Comparison of ENCODE assay signal across 7 mouse cellular contexts in the genomic region with DNA sequence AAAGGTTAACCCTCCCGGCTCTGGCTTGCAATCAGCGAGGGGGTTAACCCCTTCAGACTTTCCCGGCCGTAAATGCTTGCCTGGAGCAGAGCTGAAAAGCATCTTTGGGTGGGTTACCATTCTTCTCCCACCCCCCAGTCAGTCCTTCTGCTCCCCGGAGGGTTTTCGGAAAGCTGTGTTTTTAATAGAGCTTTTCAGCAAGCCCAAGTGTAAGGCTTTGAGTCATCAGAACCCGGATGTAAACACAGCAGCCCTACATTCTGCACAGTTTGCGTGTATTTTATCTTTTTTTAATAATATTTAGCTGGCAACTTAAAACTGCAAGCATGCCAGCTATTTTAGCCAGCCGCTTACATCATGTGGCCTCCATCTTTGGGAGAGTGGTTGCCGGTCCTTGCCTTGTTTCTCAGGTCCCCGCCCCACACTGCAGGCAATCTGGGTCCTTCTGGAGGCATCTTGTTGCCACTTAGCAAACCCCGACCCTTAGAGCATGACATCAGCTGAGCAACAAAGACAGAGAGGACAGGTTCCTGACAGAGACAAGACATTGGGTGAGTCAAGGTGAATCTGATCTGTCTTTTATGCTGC. TPM values are rescaled to one million over a fixed set of nuclear protein-coding genes. Genes with fewer than 3 reads are reported as not detected.
DNase-seq lines count a peak whose midpoint lies in the region; ATAC-seq and TF ChIP-seq lines count a peak whose summit lies in the region.

No protein-coding gene starts in this region.

- whole genome bisulfite sequencing in liver, adult 2 months = 3% methylated on average over 12 of the region's 12 CpGs
- 0% methylated on average over 12 of the region's 12 CpGs for WGBS in embryonic facial prominence, embryonic 14.5 days
- under 1% methylated on average over 12 of the region's 12 CpGs for WGBS in intestine, embryonic 15.5 days

- H3K9ac ChIP-seq in liver, adult 2 months (ENCODE audit: low read depth, low read length) = peak overlapping the region; percentile 51
- H3K9ac ChIP-seq in embryonic facial prominence, embryonic 14.5 days (ENCODE audit: low read depth, low read length) = peak overlapping the region; percentile 52
- peak overlapping the region; percentile 30; the same call in 1 of the 2 replicates for H3K9ac ChIP-seq in intestine, embryonic 15.5 days

- peak overlapping the region; percentile 21; the same call in 1 of the 2 replicates for H3K4me3 ChIP-seq in liver, adult 2 months (ENCODE audit: insufficient read depth, low read depth, low read length)
- H3K4me3 ChIP-seq in embryonic facial prominence, embryonic 14.5 days (ENCODE audit: low read depth, low read length) = peak overlapping the region; percentile 27
- H3K4me3 ChIP-seq in intestine, embryonic 15.5 days (replicated peaks) = peak overlapping the region; percentile 37

- no peak for TF ChIP-seq POLR2A in liver, adult 2 months (IDR thresholded peaks at IDR 0.05; ENCODE audit: extremely low read depth, insufficient read depth, low read length)

- no peaks in the 10 kb centered on the region for H3K27me3 ChIP-seq in liver, adult 2 months (ENCODE audit: control insufficient read depth, insufficient read depth, low read length)
- no peaks in the 10 kb centered on the region for H3K27me3 ChIP-seq in embryonic facial prominence, embryonic 14.5 days (replicated peaks; ENCODE audit: control insufficient read depth, insufficient read depth, low read length)
- H3K27me3 ChIP-seq in intestine, embryonic 15.5 days (replicated peaks) = no peaks in the 10 kb centered on the region

- H3K27ac ChIP-seq in liver, adult 2 months (replicated peaks; ENCODE audit: insufficient read depth, low read depth, low read length) = peak overlapping the region; percentile 97
- peak overlapping the region; percentile 97 for H3K27ac ChIP-seq in embryonic facial prominence, embryonic 14.5 days (replicated peaks; ENCODE audit: low read depth, low read length)
- H3K27ac ChIP-seq in intestine, embryonic 15.5 days = peak overlapping the region; percentile 99

- no peak for TF ChIP-seq CTCF in liver, adult 2 months (IDR thresholded peaks at IDR 0.05; ENCODE audit: low read depth, low read length)

- peak; percentile 5 for ATAC-seq in embryonic facial prominence, embryonic 14.5 days (ENCODE audit: low read depth)
- ATAC-seq in intestine, embryonic 15.5 days = peak; percentile 32
- ATAC-seq in megakaryocyte-erythroid progenitor cell, adult 5-6 weeks (replicated peaks; ENCODE audit: low FRiP score, low TSS enrichment, poor library complexity, severe bottlenecking) = peak; percentile 20; the same call in 1 of the 2 replicates

- peak overlapping the region; percentile 55 for H3K4me2 ChIP-seq in embryonic facial prominence, embryonic 14.5 days (ENCODE audit: low read depth, low read length)
- H3K4me2 ChIP-seq in intestine, embryonic 15.5 days (replicated peaks) = peak overlapping the region; percentile 70

- H3K4me1 ChIP-seq in liver, adult 2 months (ENCODE audit: control insufficient read depth, insufficient read depth, low read length) = peaks cover 36% of the 10 kb centered on the region
- peaks cover 82% of the 10 kb centered on the region for H3K4me1 ChIP-seq in embryonic facial prominence, embryonic 14.5 days (ENCODE audit: control insufficient read depth, insufficient read depth, low read length)
- H3K4me1 ChIP-seq in intestine, embryonic 15.5 days (replicated peaks) = peaks cover 83% of the 10 kb centered on the region

- H3K79me2 ChIP-seq in liver, adult 2 months (ENCODE audit: control insufficient read depth, insufficient read depth, low read length) = no peaks in the 10 kb centered on the region

- peak; percentile 56 for DNase-seq in liver, adult 2 months (ENCODE audit: extremely low read depth, low read depth, low spot score)
- DNase-seq in liver (no peak), R1 (ENCODE audit: low read depth, low spot score) (peak; percentile 75)
- no peak for DNase-seq in embryonic facial prominence, embryonic 14.5 days (ENCODE audit: low spot score)
- peak; percentile 65 to 66 for DNase-seq in thymus, postnatal 36 days

- H3K36me3 ChIP-seq in liver, adult 2 months (ENCODE audit: control insufficient read depth, insufficient read depth, low read length) = no peaks in the 10 kb centered on the region
- H3K36me3 ChIP-seq in embryonic facial prominence, embryonic 14.5 days (ENCODE audit: control insufficient read depth, insufficient read depth, low read length) = no peaks in the 10 kb centered on the region
- H3K36me3 ChIP-seq in intestine, embryonic 15.5 days = no peaks in the 10 kb centered on the region

- H3K9me3 ChIP-seq in embryonic facial prominence, embryonic 14.5 days (ENCODE audit: control insufficient read depth, low read length) = no peaks in the 10 kb centered on the region
- no peaks in the 10 kb centered on the region for H3K9me3 ChIP-seq in intestine, embryonic 15.5 days

RNA-seq across cellular contexts. Expression of a gene that starts 10.3 kb away (rescaled TPM):
- total RNA-seq in liver, adult 2 months (2014; rRNA removed) = 6.8 and 9.3 TPM in 2 replicates
- polyA plus RNA-seq in liver, adult 2 months (2012; rRNA removed) = 10.5 and 10.8 TPM in 2 replicates
- 33.5 and 33.8 TPM in 2 replicates for polyA plus RNA-seq in embryonic facial prominence, embryonic 14.5 days (2014; fragmentation: Nextera tagmentation; extraction: Ambion mirVana)
- 19.6 and 22.4 TPM in 2 replicates for polyA plus RNA-seq in intestine, embryonic 15.5 days (2015; fragmentation: Nextera tagmentation; extraction: Ambion mirVana)
- total RNA-seq in megakaryocyte-erythroid progenitor cell, adult 5-6 weeks (2014; fragmentation: Nextera tagmentation) = 0.76 and 0.94 TPM in 2 replicates
- total RNA-seq in megakaryocyte-erythroid progenitor cell, adult 5-6 weeks (2017) = 1.1 and 2.7 TPM in 2 replicates

RNA-seq across cellular contexts. Expression of a gene that starts 51.9 kb away (rescaled TPM):
- total RNA-seq in liver, adult 2 months (2014; rRNA removed) = 15.7 and 26.4 TPM in 2 replicates
- 28.4 and 36.0 TPM in 2 replicates for polyA plus RNA-seq in liver, adult 2 months (2012; rRNA removed)
- 21.4 and 23.3 TPM in 2 replicates for polyA plus RNA-seq in embryonic facial prominence, embryonic 14.5 days (2014; fragmentation: Nextera tagmentation; extraction: Ambion mirVana)
- polyA plus RNA-seq in intestine, embryonic 15.5 days (2015; fragmentation: Nextera tagmentation; extraction: Ambion mirVana) = 10.6 TPM in 2 replicates
- 29.2 and 35.6 TPM in 2 replicates for total RNA-seq in megakaryocyte-erythroid progenitor cell, adult 5-6 weeks (2014; fragmentation: Nextera tagmentation)
- total RNA-seq in megakaryocyte-erythroid progenitor cell, adult 5-6 weeks (2017) = 22.0 and 23.0 TPM in 2 replicates

Comparison
In these comparisons a context has a peak if more than half of its experiments do, and no peak if none do; other contexts are left out.
1. DNase-seq: peak in liver, adult 2 months (single experiment), R1 (single experiment) and thymus, postnatal 36 days (2 of 2); none in liver (single experiment) and embryonic facial prominence, embryonic 14.5 days (single experiment).
2. Peak in every context shown above with its lines, with median percentiles within 50 percentile points of each other: H3K27ac ChIP-seq, H3K4me3 ChIP-seq, H3K9ac ChIP-seq and ATAC-seq.